Mouse (Mus musculus): ENCODE results near the gene Celf2. TPM values are rescaled to one million over a fixed set of nuclear protein-coding genes. Genes with fewer than 3 reads are reported as not detected.
A peak's percentile ranks its signal among the peaks of the same experiment; 100 is the strongest.
"Not testable (repeated sequence)": the region's sequence is repeated elsewhere in the genome, so short reads cannot be mapped to it uniquely, and the experiment has no call there.

The Celf2 gene
- total RNA-seq, 2 experiments from 2014 or later: 67.2 to 76.9 TPM

- DNase-seq: not testable (repeated sequence)
These were observed 246.7 kb downstream of the Celf2 start for GRCm38 (mm10) chr2:7262668-7263067.

DNA sequence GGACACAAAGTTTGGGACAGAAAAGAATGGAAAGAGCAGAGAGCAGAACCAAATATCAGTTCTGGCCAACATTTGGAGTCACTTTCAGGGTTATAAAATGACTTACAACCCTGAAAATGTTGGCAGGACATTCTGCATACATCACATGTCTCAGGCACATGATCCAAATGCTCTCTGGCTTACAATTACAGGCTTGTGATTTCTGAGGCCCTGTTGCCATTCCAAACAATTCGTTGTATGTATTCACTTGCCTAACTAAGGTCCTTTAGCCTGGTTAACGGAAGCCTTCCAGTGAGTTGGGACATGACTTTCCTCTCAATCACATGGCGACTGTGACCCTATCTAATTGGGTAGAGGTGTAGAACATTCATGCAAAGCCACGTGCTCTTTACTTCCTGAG lies 249.2 kb downstream of the Celf2 start:
- peak; percentile 41 for DNase-seq

DNA sequence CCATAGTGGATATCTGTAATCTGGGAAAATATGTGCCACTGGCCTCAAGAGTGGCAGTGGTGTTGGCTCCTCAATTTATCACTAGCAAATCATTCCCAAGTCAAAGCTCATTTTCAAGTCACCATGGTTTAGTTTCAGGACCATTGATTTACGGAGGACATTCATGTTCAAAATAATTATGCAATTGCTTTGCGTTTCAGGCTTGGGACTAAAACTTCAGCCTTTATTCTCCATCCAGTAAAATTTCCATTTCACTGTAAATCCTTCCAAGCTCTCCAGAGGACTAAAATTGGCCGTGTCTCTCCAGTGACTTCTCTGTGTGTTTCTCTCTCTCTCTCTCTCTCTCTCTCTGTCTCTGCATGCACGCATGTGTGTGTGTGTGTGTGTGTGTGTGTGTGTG lies 249.7 kb downstream of the Celf2 start:
- DNase-seq: no peak

GRCm38 (mm10) chr2:7256023-7256422 lies 253.3 kb downstream of the Celf2 start:
- DNase-seq: no peak

GRCm38 (mm10) chr2:7255386-7255785 lies 254.0 kb downstream of the Celf2 start:
- DNase-seq: no peak

DNA sequence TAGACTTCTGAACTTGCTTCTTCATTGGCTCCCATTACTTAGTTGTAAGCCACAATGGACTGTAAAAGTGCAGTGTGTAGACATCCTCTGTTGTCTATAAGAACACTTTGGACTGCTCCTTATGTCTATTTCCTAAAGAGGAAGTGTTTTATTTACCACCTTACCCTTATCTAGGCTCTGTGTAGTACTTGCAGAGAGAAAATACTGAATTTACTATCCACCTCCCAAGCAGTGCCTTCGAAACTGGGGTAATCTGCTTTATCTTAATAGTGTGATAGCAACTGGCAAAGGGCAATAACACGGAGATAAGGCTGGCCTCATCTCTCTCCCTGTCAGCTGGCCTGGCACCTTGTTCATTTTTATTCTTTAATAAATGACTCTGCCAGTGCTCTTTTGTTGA lies 259.0 kb downstream of the Celf2 start:
- no peak for DNase-seq

GRCm38 (mm10) chr2:7249002-7249401 lies 260.4 kb downstream of the Celf2 start:
- DNase-seq: no peak

DNA sequence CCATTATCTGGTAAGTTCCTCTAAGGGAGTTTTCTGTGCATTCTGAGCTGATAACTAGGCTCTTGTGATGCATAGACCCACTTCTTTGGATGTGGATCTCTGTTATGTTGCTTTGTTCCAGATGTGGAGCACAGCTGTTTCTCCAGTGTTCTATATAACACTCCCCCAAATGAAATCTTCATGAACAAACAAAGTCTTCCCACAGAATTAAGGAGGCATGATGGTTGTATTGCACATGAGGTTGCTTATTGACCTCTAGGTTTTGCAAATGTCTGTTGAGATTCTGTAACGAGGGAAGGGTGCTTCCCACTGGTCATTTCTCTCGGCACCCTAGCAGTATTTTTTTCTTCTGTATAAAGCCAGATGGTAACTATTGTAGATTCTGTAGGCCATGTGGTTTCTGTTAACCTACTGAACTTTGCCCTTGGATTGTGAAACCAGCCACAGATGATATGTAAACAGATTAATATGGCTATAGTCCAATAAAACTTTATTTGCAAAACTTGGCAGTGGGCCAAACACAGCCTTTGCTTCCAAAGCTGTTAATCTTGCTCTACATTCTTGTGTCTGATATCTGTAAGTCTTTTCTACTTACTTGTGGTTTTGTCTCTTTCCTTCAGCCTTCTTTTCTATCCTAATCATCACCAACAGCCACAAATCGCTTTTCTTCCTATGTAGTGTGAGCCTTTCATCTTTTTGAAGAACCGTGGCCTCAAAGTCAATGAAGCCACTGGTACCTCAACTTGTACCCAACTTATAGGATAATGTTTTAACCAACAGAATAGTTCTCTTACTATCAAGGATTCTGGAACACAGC lies 263.2 kb downstream of the Celf2 start:
- DNase-seq: peak; percentile 59

- no peak for DNase-seq
These were observed 267.2 kb downstream of the Celf2 start for GRCm38 (mm10) chr2:7242139-7242538.

- DNase-seq: peak; percentile 17
These were observed 267.8 kb downstream of the Celf2 start for GRCm38 (mm10) chr2:7241523-7241941.

DNA sequence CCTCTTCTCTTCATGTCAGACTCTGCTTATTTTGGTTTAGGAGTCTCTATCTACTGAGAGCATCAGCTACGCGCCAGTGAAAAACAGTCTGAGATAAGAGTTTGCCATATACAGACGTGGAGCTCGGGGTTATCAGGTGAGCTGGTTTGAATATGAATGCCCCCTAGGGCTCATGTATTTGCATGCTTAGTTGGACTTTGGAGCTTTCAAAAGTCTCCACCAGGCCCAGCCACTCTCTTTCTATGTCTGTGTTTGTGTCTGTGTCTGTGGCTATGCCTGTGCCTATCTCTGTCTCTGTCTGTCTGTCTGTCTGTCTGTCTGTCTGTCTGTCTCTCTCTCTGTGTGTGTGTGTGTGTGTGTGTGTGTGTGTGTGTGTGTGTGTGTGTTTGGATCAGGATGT lies 272.1 kb downstream of the Celf2 start:
- DNase-seq: no peak

DNA sequence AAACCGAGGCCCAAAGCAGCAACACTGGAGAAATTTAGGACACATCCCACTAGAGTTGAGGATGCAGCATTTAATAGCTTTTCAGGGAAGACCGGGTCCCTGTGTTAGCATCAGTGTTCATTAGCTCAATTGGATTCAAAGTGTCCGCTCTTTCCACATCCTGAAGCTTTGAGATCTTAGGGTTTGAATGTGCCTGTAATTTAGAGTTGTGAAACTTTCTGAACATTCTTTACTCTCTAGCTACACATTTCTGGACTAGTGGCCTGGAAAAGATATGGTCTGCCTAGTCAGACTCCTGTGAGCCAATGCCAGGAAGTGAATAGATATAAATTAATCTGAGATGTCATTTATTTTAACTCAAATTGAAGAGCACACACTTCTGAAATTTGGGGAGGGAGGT lies 272.9 kb downstream of the Celf2 start:
- DNase-seq: no peak

DNA sequence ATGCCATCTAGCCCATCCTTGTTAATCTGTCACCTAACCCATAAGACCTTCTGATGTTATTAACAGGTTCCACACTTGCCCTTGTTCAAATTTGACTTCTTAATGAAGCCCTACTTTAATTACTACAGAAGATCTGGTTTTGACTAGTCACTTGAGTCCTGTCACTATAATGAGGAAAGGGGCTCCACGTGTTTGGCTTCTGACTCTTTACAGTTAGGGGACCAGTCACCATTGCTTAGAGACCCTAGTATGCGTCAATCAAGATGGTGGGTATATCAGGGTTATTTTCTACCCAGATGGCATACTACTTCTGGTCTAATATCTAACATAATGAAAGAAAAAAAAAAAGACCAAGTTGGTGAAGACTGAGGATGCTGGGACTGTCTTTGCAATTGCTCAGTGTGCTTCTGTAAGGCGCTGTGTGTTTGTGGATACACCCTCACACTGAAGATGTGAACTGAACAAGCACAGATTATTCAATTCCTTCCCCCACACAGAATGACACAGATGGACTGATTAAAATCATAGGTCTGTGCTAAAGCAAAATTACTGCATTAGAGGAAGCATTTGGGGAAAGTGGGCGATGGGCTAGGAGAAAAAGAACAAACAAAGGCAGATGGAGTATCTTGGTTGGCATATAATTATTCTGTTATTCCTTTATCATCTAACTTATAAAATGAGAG lies 274.2 kb downstream of the Celf2 start:
- no peak for DNase-seq

DNA sequence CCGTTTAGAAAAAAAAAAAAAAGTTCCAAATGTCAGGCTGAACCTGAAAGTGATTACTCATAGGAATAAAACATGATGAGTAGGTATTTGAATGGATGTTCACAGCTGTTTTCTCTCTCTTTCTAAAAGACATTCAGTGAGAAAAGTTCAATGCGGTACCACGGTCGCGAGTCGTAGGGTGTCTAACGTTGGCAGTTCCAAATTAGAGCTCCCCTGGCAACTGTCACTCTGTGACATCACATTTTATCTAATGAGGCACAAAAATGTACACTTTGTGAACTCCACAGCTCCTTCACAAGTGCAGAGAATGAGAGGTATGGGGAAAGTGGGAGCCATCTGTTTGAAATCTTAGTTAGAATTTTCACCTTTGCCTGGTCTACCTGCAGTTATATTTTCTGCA lies 274.8 kb downstream of the Celf2 start:
- no peak for DNase-seq

- DNase-seq: no peak
These were observed 276.0 kb downstream of the Celf2 start for GRCm38 (mm10) chr2:7233411-7233810.

DNA sequence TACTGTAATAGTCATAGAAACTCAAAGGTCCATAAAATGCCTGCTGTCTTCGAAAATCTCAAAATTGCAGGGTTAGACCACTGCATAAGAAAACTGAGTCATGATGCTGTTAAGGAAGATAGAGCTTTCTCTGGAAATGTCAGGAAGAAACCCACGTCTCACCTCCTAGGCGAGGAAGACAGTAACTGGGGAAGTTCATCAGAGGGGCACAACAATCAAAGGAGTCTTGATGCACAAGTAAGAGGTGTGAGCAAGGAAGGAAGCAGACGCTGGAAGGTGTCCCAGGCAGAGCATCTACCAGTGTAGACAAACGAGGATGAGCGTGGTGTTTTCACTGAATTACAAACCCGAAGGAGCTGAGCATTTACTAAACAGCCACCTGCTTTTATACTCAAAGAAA lies 282.6 kb downstream of the Celf2 start:
- no peak for DNase-seq

- DNase-seq: no peak
These were observed 284.9 kb downstream of the Celf2 start for GRCm38 (mm10) chr2:7224346-7225071.

DNA sequence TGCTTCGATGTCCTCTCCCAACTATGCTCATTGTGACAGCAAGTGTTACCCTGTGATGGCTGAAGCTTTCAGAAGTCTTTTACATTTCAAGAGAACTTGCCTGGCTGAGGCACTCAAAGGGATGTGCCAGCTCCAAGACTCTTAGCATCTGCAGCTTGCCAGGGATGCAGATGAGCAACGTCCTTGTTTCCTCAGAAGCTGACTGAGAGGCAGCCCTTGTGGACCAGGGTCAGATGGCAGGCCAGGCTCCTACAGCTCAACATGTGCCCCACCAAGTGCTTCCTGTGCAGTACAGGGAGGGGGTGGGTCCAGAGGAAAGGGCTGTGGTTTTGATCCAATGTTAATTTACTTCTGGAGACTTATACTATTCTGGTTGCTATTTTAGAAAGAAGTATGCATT lies 285.8 kb downstream of the Celf2 start:
- no peak for DNase-seq

DNA sequence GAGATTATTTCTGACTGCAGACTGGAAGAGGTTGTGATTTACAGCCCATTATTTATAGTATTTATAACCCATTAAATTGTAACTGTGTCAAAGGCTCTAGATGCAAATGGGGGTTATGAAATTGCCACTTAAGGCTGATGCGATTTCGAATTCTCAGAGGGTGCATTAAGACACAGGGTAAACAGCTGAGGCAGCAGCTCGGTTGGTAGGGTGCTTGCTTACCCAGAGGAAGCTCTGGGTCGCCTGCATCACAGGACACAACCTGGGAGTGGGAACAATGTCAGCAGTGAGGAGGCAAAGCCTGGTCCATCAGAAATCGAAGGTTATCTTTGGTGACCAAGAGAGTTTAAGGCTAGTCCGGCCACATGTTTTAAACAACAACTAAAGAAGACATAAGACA lies 286.5 kb downstream of the Celf2 start:
- no peak for DNase-seq

DNA sequence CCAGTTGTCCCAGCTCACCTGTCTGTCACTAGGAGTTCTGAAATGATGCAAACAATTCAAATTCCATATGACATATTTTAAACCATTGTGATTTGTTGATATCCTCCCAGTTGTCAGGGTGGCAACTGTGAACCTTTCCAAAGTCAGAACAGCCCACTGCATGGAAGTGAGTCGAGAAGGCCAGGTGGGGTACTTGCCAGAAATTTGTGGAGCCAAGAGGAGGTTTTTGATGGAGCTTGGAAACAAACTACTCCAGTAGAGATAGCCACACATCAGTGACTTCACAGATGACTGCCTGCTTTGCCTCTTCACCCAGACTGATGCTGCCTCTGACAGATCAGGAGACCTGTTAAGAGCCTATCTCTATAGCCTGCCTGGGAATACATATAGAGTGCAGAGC lies 287.5 kb downstream of the Celf2 start:
- DNase-seq: no peak

DNA sequence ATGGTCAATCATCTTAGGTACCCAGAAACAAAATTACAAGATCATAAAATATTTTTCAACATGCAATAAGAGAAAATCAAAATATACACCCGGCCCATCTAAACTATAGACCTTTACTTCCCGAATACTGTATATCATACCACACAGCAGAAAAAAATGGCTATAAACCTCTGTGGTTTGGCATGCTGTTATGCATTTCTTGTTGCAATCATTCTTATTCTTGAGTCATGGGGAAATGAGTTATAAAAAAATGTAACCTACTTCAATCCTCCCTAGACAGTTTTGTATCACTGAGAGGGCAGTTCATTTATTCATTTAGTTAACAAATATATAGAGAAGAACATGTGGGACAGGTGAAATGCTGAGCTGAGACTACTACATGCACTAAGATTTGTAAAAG lies 291.3 kb downstream of the Celf2 start:
- DNase-seq: no peak

DNA sequence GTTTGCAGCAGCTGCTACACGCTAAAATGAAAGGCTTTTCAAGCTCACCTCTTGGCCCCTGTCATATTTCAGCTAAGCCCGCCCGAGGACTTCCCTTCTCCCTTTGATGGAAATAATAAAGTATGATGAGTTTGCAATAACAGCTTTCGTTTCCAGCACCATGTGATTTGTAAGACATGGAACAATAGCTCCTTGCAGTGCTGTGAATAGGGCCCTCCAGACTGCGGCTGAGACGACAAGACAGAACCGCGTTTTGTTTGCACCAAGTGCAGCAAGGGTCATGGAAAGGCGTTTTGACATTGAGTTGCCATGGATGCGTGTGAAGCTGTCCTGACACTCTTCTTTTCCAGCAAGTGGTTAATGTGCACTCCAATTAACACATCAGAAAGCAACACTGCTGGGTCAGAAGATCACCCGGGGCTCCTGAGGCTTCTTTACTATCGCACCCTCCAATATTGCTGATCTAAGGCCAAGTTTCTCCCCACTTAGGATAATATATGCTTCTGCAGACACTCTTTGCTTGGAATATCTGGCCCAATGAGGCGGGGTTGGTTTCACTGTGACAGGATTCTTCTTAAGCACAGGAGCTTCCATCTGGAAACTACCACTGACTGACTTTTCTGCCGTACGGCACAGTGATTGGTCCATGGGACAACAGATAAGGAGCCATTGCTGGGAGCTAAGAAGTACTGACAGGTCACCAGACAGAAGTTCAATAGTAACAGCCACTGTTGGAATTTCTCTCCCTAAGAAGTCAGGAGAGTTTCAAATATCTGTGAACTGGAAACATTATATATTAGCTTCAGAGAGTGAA lies 301.5 kb downstream of the Celf2 start:
- no peak for DNase-seq

Data from adrenal gland, postnatal 10 days (tissue).